Mouse (Mus musculus): ENCODE results near the gene Pes1. TPM values are rescaled to one million over a fixed set of nuclear protein-coding genes. Genes with fewer than 3 reads are reported as not detected.
"Not testable (repeated sequence)": the region's sequence is repeated elsewhere in the genome, so short reads cannot be mapped to it uniquely, and the experiment has no call there.

The Pes1 gene
- total RNA-seq (2021), result 58.3 and 73.6 TPM in 2 replicates
- long read RNA-seq, transcript Pes1-201 (15 exons, 2,911 nt), result major isoform, 56 of 70 reads
- long read RNA-seq, partial matches to known transcripts, result 12 of 70 reads
- long read RNA-seq, other reads (novel, unspliced or antisense), result 2 of 70 reads

DNA sequence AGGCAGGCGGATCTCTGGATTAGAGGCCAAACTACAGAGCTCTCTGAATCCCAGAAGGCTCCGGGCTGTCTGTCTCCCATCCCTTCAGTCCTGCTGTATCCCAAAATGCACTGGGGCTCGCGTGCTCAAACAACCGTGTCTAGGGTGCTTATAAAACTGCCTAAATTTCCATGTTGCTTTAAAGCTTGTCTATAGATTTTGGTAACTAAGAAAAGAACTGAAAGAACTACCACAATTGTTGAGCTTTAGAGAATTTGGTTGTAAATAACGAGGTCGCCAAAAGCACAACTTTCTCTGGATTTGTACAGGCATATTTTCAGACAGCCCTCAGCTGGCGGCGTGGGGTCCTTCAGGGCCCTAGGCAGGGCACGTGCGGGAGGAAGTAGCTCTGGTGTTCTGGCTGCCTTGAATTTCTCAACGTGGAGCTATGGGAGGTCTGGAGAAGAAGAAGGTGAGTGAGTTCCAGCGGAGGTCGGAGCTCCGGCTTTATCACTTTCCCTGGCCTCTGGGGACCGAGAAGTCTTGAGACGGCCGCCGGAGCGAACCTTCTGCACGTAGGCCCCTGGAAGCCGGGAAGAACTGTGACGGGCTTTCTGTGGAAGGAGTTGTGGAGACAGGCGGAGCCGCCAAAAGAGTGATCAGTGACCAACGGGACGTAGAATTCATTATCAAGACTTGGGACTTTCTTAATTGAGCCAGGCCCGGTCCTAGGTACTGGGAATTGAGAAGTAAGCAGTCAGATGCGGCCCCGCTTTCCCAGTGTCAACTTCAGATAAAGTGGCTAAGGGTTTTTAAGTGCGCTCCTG lies at the start of gene Pes1:
TSS of gene Pes1 (plus strand) at position 366 of the 806 bp plus-strand sequence.
- DNase-seq, result peak; percentile 77

DNA sequence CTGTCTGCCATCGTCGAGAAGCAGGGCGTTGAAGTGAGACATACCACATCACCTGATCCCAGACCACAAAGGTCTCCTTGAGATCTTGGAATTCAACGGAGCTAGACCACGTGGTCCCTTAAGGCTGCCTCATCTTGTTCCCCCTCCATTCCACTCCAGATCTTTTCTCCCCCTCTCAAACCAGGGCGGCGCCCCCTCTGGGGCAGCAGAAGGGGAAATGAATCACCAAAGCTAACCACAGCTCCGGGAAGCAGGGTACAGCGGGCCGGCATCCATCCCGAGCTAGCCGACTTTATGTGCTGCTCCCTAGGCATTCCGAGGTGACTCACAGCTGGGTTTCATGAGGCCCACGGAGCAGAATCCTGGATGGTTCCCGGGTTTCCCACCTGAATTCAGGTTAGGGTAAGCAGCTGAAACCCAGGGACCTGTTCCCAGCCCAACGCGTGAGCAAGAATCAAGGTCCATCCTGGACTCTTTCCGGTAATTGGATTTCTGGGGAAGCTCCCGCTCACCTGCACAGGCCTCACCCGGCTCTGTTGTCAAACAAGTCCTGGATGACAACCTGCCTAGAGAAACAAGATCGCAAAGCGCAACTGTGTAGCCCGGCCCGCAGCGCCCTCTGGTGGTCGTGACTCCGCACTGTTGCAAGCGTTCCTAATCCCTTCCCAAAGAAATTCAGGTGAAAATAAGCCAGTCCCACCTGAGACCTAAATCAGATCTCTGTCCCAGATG lies 49.5 kb upstream of the Pes1 start, which contains the start of gene Slc35e4:
TSS of gene Slc35e4 (minus strand) at position 556 of the 732 bp plus-strand sequence.
- peak; percentile 91 for DNase-seq

DNA sequence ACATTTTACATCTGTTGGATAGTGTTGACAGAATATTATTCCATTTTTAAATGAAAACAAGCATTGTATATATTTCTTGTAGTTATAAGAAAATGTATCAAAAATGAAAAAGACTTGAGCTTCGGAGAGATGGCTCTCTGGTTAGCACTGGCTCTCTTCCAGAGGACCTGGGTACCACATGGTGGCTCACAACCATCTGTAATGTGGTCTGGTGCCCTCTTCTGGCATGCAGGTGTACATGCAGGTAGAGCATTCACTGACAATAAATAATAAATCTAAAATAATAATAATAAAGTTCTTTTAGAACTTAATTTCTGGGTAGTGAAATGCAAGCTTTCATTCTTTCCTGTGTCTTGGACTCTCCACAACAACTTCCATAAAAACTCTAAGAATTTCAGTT lies 45.0 kb upstream of the Pes1 start:
- no peak for DNase-seq

DNA sequence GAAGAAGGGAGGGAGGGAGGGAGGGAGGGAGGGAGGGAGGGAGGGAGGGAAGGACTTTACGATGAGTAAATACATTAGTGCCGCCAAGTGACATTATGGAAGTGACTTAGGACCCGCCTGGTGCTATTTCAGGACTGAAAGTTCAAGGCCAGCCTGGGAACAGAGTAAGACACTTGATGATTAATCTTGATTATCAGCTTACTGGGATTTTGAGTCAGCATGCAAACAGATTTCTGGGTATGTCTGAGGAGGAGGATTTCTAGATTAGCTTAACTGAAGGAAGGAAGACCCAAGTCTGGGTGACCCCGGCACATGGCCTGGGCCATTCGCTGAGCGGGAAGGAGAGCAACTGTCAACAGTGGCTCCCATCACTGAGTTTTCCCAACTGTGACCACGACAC lies 43.3 kb upstream of the Pes1 start:
- no peak for DNase-seq

DNA sequence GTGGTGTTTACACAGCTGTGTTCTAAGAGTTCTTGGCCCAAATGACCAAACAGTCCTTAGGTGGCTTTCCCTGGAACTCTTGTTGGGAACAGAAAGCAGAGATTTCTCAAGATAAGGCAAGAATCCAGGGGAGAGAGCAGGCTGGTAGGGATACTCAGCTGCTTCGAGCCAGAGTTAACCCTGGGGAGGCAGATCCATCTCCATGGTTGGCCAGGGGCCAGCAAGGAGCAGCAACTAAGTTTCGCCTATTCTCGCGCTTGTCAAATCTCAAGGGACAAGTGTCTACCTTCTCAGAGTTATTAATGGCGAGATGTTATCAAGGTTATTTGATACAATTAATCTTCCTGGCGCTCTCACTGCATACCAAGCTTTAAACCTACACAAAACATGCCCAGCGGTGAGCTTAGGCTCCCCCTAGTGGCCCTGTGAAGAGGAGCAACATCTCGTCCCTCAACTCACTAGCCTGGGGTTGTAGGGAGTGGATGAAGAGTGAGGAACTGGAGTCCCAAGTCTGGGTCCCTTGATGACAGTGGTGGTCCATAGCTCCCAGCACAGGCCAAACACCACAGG lies 42.4 kb upstream of the Pes1 start:
- DNase-seq, result peak; percentile 56

DNA sequence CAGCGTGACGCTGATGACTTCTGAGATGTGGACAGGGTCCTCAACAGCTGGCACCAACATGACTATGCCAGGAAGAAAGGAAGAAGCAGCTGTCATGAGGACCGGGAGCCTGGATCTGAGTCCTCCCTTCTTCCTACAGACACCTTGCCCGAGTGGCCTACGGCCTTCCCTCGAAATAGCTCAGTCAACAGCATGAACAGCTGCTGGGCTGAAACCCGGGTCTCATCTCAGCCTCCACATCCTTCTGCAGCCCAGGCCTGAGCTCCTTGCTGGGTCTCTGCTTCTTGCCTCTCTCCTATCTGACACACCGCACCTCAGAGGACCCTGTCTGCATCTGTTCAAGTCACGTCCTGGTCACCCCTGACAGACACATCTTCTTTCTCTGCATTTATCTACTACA lies 41.7 kb upstream of the Pes1 start:
- no peak for DNase-seq

DNA sequence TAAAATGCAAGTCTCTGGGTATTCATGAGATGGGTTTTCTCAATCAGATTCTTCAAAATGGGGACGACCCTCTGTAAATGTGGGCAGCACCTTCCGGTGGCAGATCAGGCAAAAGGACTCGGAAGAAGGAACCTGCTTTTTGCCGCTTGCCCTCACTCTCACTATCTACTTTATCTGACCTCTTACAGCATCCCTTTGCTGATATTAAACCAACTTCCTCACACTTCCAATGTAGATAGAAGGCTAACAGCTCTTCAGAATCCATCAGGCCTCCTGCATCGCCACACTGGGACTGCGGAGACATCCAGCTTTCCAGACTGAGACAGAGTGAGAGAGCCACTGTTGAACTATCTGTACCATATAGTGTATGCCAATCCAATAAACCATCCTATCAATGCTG lies 41.0 kb upstream of the Pes1 start:
- no peak for DNase-seq

DNA sequence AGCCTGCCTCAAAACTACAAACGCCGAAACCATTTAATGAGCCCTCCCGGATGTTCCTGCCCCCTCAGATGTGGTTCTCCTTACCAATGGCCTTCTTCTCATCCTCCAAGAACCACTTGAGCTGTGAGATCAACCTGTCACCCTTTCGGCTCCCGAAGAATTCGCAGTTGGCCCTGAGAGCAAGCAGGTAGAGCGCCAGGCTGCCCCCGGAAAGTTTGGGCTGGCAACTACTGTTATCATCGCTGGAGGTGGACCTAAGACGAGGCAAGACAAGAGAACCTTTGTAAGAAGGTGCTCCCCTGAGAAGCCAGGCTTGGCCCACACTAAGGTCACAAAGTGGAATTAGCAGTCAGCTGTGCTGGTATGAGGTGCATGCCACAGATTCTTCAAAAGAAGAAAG lies 37.9 kb upstream of the Pes1 start:
- DNase-seq, result no peak

DNA sequence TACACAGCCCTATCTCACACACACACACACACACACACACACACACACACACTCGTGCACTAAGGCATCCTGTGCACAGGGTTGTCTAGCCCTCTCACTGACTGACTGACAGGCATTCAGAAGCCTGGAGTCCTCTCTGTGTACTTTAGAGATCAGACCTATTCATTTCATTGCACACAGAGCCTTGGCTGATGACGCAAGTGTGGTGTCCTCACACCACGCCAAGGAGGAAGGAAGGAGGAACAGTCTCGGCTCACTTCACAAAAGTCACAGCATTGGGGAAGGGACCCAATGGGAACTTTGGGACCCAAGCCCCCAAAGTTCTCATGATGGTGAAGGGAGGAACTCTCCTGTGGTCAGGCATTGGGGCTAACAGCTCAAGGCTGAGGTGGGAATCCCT lies 33.8 kb upstream of the Pes1 start:
- no peak for DNase-seq

DNA sequence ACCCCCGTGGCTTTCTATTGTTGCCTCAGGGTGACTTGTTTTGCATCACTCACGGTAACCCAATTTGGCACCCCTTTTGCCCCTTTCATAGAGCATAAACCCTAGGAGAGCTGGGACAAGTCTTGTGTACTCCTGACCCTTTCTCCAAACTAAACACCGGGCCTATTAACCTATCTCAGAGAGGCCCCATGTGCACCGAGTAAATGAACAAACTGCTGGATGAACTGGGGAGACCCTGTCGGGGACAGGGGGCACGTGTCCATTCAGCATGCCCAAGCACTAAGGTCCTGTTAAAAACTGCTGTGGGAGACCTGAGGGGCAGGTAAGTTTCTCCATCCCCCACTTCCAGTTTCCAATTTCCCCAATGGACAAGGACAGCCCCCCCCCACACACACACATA lies 32.8 kb upstream of the Pes1 start:
- DNase-seq, result no peak

DNA sequence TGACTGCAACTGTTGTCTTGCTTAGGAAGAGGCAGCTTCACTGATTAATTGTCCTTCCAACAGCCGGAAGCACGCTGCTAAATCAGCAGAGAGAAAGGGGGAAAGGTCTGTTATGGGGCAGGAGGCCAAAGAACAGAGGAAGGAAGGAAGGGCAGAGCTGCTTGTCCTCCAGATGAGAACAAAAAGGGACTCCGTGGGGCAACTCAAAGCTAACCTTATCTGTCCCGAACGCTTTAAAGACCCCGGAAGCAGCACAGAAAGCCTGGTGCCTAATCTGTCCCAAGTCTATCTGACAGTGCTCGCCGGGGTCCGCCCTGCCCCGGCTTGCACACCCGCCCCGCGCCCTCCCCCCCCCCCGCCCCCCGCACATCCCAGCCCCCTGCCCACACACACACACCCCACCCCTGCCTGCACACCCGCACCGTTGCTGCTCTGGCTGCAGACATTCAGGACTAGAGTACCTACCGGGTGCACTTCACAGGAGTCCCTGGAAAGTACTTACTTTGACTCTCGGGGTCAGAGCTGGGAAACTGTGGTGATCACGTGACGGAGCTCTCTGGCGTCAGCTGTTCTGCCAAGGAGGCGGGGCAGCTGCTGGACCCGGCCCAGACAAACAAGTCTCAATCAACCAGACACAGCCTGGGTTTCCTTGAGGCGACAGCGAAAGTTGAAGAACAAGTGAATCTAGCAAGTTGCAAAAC lies 32.1 kb upstream of the Pes1 start, which contains the start of gene Tcn2:
TSS of gene Tcn2 (minus strand) at position 649 of the 701 bp plus-strand sequence.
- peak; percentile 85 for DNase-seq

DNA sequence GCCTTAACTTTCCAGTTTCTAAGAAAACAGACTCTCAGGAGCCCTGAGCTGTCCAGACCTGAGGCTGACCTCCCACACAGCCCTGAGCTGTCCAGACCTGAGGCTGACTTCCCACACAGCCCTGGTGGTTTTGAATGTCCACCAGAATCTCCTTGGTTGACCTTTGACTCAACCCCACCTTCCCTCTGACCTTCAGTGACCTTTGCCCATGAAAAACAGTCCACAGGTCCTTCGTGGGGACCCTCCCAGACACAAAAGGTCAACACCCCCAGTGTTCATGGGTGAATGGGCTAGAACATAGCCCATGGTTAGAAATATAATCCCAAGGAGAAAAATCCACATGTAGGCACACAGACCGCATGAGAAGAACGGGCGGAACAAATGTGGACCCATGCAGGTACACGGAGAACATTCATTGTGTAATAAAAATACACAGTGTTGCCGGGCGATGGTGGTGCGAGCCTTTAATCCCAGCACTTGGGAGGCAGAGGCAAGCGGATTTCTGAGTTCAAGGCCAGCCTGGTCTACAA lies 30.0 kb upstream of the Pes1 start:
- DNase-seq, result no peak

DNA sequence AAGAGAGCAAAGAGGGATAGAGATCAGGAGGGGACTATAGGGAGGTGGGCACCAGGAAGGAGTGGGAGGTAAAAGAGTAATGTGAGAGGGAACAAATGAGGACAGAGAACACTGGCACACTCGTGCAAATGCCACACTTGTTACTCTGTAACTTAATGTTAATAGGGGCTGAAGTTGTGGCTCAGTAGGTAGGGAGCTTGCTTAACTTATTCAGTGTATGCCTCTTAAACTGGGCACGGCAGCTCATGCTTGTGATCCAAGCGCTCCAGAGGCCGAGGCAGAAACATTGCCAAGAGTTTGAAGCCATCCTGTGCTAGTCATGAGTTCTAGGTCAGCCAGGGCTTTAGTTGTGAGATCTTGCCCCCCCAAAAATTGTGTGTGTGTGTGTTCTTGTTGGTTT lies 28.6 kb upstream of the Pes1 start:
- DNase-seq, result no peak

DNA sequence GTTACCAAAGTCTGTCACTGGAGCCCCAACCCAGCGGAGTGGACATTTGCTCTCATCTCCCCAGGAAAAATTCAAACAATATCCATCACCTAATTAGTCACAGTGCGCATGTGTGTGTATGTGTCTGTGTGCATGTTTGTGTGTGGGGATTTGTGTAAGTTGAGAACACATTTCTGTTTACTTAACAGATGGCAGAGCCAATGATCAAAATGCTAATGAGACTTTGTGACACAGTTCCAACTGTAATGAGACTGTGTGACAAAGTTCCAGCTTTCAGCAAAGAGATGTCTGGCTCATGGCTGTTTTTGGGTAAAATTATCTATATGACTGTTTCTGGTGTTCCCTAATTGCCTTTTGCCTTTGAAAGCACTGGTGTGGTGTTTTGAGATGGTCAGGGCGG lies 27.5 kb upstream of the Pes1 start:
- no peak for DNase-seq

DNA sequence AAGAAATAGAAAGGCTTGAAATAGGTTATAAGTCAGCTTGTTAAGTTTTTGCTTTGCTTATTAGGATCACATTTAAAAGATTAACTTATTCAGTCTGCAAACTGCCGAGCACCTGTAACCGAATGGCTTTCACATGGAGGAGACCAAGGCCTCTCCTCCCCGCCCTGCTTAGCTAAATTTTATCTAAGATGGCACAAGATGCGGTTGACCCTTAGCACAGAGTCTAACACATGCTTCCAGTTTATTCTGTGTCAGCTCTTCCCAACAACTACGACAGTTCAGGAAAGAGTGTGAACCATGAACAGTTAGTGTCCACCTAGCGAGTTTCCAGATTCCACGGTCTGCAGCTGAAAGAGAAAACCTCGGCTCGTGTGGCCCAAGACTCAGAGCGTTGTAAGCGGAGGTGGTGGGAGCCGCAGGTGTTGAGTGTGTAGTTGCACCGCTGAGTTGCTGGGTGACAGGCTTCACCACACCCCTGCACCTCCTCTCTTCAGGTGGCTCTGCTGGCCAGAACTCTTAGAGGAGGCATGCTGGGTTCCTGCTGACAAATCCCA lies 26.4 kb upstream of the Pes1 start:
- DNase-seq, result no peak

DNA sequence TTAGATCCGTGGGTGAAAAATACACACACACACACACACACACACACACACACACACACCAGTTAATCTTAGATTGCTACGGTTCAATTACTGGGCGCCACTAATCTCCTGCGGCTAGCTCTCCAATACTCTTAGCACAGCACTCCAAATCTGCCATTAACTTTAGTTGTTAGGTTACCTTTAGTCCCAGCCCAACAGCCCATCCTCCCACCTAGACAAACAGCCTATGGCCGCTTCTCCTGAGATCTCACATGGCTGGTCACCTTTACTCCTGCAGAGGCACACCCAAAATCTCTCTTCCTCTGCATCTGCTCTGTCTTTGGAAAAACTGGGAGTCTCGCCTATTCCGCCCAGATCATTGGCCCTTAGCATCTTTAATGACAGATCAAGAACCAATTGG lies 22.4 kb upstream of the Pes1 start:
- no peak for DNase-seq

DNA sequence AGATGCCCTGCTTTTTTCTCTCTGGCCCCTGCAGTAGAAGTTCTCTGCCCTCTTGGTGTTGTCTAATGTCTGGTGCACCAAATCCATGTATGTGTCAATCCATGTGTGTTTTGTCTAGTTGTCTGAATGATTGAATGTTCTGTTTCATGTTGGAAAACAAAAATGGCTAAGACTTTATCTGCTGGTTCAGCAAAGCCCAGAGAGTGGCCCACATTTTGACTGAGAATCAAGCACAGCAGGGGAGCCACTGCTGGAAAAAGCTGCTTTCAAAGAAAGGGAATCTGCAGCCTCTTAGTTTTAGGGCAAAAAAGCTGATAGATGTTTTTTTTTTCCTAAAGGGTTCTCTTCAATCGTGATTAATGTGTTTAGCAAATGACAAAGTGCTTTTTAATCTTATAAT lies 17.4 kb upstream of the Pes1 start:
- no peak for DNase-seq

DNA sequence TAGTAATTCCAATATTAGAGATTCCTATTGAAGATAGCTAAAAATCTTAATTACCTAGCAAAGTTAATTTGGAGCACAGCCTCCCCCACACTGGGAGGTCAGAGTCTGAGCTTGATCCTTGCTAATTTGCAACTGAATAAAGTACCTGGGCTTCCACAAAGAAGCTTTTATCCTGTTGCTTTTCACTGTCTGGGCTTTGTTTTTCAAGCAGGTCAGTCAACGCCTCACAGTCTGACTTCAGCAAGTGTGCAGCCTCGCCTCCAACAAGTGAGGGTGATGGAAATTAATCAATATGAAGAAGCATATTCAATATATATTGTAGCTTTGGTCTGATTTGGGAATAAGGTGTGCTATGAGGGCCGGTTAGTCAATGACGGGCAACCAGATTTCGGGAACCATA lies 8.9 kb upstream of the Pes1 start:
- DNase-seq, result not testable (repeated sequence)

DNA sequence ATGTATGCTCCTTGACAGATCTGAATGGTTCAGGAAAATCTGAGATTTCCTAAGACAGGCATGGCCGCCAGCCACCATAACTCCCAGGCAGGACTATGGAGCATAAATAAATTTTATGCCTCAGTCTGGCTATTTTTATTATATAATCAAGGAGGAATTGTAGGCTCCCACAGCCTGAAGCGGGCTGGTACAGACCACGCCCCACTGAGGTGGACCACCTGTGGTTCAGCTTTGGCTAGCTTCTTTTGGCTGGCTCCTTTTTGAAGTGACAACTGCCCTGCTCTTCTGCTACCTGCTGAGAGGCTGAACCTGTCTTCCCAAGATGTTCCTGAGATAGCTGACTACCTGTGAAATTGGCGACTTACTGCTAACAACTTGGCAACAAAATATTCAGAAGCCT lies 8.4 kb upstream of the Pes1 start:
- DNase-seq, result not testable (repeated sequence)

DNA sequence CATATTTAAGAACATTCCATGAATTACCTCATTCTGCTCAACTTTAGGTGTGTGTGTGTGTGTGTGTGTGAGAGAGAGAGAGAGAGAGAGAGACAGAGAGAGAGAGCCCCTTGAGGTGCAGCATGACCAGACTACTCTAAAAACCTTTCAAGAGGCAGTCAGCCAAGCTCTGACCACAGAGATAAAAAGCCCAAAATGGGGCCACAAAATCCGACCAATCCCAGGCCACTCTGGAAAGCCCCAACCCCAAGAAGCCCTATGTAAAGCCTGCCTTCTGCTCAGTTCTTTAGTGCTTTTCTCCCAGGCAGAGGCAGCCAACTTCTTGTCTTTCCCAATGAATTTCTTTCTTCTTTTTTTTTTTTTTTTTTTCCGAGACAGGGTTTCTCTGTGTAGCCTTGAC lies 2.9 kb upstream of the Pes1 start:
- DNase-seq, result no peak

DNA sequence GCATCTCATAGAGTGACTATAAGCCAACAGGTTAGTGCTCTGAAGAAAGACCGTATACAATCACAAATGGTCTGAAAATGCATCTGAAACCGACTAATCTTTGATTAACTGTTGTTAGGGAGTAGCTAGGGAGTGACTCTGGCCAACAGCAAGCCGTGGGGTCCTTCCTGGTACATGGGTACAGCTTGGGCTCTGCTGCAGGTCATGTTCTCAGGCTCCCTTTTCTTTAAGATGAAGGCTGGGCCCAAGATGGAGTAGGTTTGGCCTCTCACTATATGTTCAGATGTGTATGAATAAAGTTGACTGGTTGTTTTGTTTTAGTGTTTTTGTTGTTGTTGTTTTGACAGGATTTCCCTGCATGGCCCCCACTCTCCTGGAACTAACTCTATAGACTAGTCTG lies 2.0 kb upstream of the Pes1 start:
- DNase-seq, result no peak

DNA sequence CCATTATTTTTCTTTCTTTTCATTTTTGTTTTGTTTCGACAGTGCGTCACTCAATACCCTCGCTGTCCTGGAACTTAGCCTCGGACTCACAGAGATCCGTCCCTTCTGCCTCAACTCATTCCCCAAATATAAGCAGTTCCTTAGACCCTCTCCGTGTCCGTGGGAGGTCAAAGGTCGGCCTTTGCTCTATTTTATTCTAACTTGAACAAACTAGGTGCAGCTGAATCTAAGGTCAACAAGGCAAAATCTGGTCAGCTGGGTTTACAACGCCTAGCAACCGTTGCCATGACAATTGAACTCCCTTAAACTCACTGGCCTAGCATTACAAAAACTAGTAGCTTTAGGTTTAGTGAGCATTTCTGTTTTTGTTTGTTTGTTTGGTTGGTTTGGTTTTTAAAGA lies 620 bp upstream of the Pes1 start:
- no peak for DNase-seq

All from adrenal gland, postnatal 25 days (tissue).